Mouse (Mus musculus) heart, embryonic 14.5 days (tissue): ENCODE results near the gene St8sia2. TPM values are rescaled to one million over a fixed set of nuclear protein-coding genes. Genes with fewer than 3 reads are reported as not detected.

Experiments
- ATAC-seq: fragments of 200-750 bp; cut with Nextera tagmentation; 2 replicates; pipeline ENCODE4 v1.8.0; 2017; ENCODE audit warnings: low read depth, moderate TSS enrichment; ENCODE audit not compliant: insufficient number of reproducible peaks, insufficient read depth, low FRiP score
- H3K27ac ChIP-seq, 2 experiments: fragments of 200-500 bp in 1 of 2; fragments of 300-500 bp in 1 of 2; sonication (generic) in 1 of 2; replicated peaks in 1 of 2; 2 replicates each; pipeline ENCODE4 v1.5.1; 2012 to 2014; ENCODE audit warnings: low read depth in 2 of 2, low read length in 2 of 2, control low read depth in 1 of 2, mild to moderate bottlenecking in 1 of 2, mixed read lengths in 1 of 2; ENCODE audit not compliant: control insufficient read depth in 1 of 2, insufficient read depth in 1 of 2
- H3K27me3 ChIP-seq: fragments of 300-500 bp; sonication (generic); 2 replicates; pipeline ENCODE4 v1.6.1; 2014; ENCODE audit warnings: mild to moderate bottlenecking, low read length, control low read depth; ENCODE audit not compliant: control insufficient read depth, insufficient read depth
- H3K36me3 ChIP-seq: fragments of 300-500 bp; sonication (generic); 2 replicates; pipeline ENCODE4 v1.6.1; 2014; ENCODE audit warnings: mild to moderate bottlenecking, control low read depth, low read length, mixed read lengths; ENCODE audit not compliant: control insufficient read depth, insufficient read depth
- H3K4me1 ChIP-seq, 2 experiments: fragments of 200-500 bp in 1 of 2; fragments of 300-500 bp in 1 of 2; sonication (generic) in 1 of 2; 2 replicates each; pipeline ENCODE4 v1.6.1; 2012 to 2014; ENCODE audit warnings: low read length in 2 of 2, control low read depth in 1 of 2, mixed read lengths in 1 of 2; ENCODE audit not compliant: control insufficient read depth in 2 of 2, insufficient read depth in 2 of 2
- H3K4me2 ChIP-seq: fragments of 300-500 bp; sonication (generic); 2 replicates; pipeline ENCODE4 v1.6.1; 2014; ENCODE audit warnings: mild to moderate bottlenecking, low read length
- H3K4me3 ChIP-seq, 2 experiments: fragments of 200-500 bp in 1 of 2; fragments of 300-500 bp in 1 of 2; sonication (generic) in 1 of 2; 2 replicates each; pipeline ENCODE4 v1.5.1; 2012 to 2014; ENCODE audit warnings: low read length in 2 of 2, mild to moderate bottlenecking in 2 of 2, control low read depth in 1 of 2, low read depth in 1 of 2, moderate library complexity in 1 of 2; ENCODE audit not compliant: control insufficient read depth in 1 of 2, insufficient read depth in 1 of 2
- H3K9ac ChIP-seq: fragments of 300-500 bp; sonication (generic); 2 replicates; pipeline ENCODE4 v1.6.1; 2014; ENCODE audit warnings: mild to moderate bottlenecking, low read length
- H3K9me3 ChIP-seq: fragments of 300-500 bp; sonication (generic); 2 replicates; pipeline ENCODE4 v1.6.1; 2016; ENCODE audit warnings: low read length, control low read depth; ENCODE audit not compliant: control insufficient read depth
- WGBS: fragments of 180-500 bp; shearing (Covaris S2); extraction: QIAGEN DNeasy Blood & Tissue Kit; methylation state at CpG from one replicate; pipeline ENCODE4 v1.1.7; 2014; 5-methylcytosine and 5-hydroxymethylcytosine counted together
- polyA plus RNA-seq: library from polyadenylated mRNA; unstranded; fragments of >200 nt; fragmentation: Nextera tagmentation; extraction: Ambion mirVana; gene quantifications from 2 replicates; pipeline ENCODE4 v1.2.1, GENCODE M21; 2014

St8sia2 gene
- polyA plus RNA-seq, 1 experiment from 2014 or later = 2.8 TPM

DNA sequence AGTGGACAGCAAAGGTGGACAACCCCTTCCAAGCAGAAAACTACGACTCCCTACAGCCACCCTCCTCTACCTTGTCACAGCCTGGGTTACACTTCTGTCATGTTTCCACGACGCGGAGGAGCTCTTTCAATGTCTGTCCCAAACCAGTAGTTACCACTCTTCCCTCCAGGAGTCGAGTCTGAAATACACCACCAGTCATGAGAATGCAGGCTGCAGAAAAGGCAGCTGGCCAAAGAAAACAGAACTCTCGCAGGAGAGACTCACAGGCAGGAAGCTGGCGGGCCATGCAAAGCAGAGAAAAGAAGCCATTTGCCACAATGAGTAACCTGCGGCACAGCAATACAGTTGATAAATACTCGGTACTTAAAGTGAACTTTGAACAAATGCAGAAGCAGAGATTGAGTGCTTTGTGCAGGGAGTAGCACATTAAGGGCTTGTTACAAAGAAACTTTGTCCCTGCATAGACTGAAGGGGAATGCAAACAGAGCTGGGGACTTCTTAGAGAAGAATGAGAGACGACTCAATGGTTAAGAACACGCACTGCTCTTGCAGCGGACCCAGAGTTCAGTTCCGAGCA lies 30.2 kb upstream of the St8sia2 start:
- Histone ChIP-seq H3K27me3 (no peaks in the 10 kb centered on the region), H3K4me1 (peaks cover 0 to 5% of the 10 kb centered on the region in 2 experiments; a peak in 2 of 4 replicates), H3K9me3 (no peaks in the 10 kb centered on the region), H3K27ac (0 out of 4 replicates have a peak overlapping the region, but pooled peaks of 1 of the 2 experiments have one; percentile 11), H3K9ac (no peak overlapping the region), H3K4me3 (no peak overlapping the region), H3K4me2 (peak overlapping the region; percentile 14; the same call in 1 of the 2 replicates), H3K36me3 (no peaks in the 10 kb centered on the region)
- no peak for ATAC-seq
- 42% methylated on average over 13 of the region's 13 CpGs for WGBS

DNA sequence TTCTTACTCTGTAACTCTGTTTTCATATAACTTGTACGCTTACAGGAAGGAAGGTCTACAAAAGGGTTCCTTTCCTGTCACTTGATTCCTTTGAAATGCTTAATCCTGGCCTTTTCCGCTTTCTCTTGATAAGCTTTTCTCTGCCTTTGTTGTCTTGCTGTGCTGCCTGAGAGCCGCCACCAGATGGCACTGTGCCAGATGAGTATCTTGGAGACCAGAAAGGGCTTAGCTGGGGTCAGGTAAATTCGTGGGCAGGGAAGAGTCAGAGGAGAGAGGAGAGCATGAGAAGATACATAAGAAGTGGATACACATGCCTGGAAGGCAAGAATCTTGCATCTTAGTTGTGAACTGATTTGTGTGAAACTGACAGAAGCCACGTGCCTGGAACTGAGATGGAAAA lies 11.5 kb upstream of the St8sia2 start:
- Histone ChIP-seq H3K4me1 (no peaks in the 10 kb centered on the region), H3K4me2 (no peak overlapping the region; the same call in 1 of the 2 replicates), H3K9ac (no peak overlapping the region), H3K27ac (no peak overlapping the region), H3K9me3 (no peaks in the 10 kb centered on the region), H3K27me3 (0 out of 2 replicates have a peak, but pooled peaks cover 8% of the 10 kb centered on the region), H3K36me3 (no peaks in the 10 kb centered on the region), H3K4me3 (no peak overlapping the region)
- ATAC-seq = no peak
- WGBS = 13% methylated on average over 5 of the region's 5 CpGs

GRCm38 (mm10) chr7:74024171-74024570 lies 10.7 kb upstream of the St8sia2 start:
- no peak for ATAC-seq
- no peak overlapping the region for H3K4me2 ChIP-seq
- no peak overlapping the region for H3K27ac ChIP-seq
- no peak overlapping the region for H3K4me3 ChIP-seq
- H3K36me3 ChIP-seq = no peaks in the 10 kb centered on the region
- 54% methylated on average over 3 of the region's 3 CpGs for WGBS
- H3K9me3 ChIP-seq = no peaks in the 10 kb centered on the region
- H3K9ac ChIP-seq = no peak overlapping the region
- no peaks in the 10 kb centered on the region for H3K4me1 ChIP-seq
- H3K27me3 ChIP-seq = 0 out of 2 replicates have a peak, but pooled peaks cover 8% of the 10 kb centered on the region

GRCm38 (mm10) chr7:74022571-74022970 lies 9.1 kb upstream of the St8sia2 start:
- 70% methylated on average over 2 of the region's 2 CpGs for WGBS
- ATAC-seq = no peak

GRCm38 (mm10) chr7:74021771-74022170 lies 8.3 kb upstream of the St8sia2 start:
- 67% methylated on average over 6 of the region's 6 CpGs for WGBS
- no peak overlapping the region for H3K9ac ChIP-seq
- 0 out of 2 replicates have a peak, but pooled peaks cover 8% of the 10 kb centered on the region for H3K27me3 ChIP-seq
- no peaks in the 10 kb centered on the region for H3K9me3 ChIP-seq
- no peak overlapping the region for H3K27ac ChIP-seq
- H3K4me1 ChIP-seq = no peaks in the 10 kb centered on the region
- H3K4me2 ChIP-seq = no peak overlapping the region
- no peaks in the 10 kb centered on the region for H3K36me3 ChIP-seq
- no peak overlapping the region for H3K4me3 ChIP-seq
- ATAC-seq = no peak

More at GRCm38 (mm10) chr7:74022571-74022970, 9.1 kb upstream of the St8sia2 start:
- Histone ChIP-seq H3K9me3 (no peaks in the 10 kb centered on the region), H3K36me3 (no peaks in the 10 kb centered on the region), H3K4me3 (no peak overlapping the region), H3K4me2 (no peak overlapping the region), H3K27me3 (0 out of 2 replicates have a peak, but pooled peaks cover 8% of the 10 kb centered on the region), H3K9ac (no peak overlapping the region), H3K27ac (no peak overlapping the region), H3K4me1 (no peaks in the 10 kb centered on the region)

- peaks cover 6 to 8% of the 10 kb centered on the region in 2 experiments; a peak in 2 of 4 replicates for H3K4me1 ChIP-seq
- H3K4me3 ChIP-seq = no peak overlapping the region
- H3K9ac ChIP-seq = no peak overlapping the region
- no peaks in the 10 kb centered on the region for H3K36me3 ChIP-seq
- H3K9me3 ChIP-seq = no peaks in the 10 kb centered on the region
- no peak overlapping the region for H3K4me2 ChIP-seq
- no peak for ATAC-seq
- 36% methylated on average over 2 of the region's 2 CpGs for WGBS
- peaks cover 28% of the 10 kb centered on the region for H3K27me3 ChIP-seq
- H3K27ac ChIP-seq = no peak overlapping the region
These were observed 3.1 kb upstream of the St8sia2 start for GRCm38 (mm10) chr7:74016613-74017012.

DNA sequence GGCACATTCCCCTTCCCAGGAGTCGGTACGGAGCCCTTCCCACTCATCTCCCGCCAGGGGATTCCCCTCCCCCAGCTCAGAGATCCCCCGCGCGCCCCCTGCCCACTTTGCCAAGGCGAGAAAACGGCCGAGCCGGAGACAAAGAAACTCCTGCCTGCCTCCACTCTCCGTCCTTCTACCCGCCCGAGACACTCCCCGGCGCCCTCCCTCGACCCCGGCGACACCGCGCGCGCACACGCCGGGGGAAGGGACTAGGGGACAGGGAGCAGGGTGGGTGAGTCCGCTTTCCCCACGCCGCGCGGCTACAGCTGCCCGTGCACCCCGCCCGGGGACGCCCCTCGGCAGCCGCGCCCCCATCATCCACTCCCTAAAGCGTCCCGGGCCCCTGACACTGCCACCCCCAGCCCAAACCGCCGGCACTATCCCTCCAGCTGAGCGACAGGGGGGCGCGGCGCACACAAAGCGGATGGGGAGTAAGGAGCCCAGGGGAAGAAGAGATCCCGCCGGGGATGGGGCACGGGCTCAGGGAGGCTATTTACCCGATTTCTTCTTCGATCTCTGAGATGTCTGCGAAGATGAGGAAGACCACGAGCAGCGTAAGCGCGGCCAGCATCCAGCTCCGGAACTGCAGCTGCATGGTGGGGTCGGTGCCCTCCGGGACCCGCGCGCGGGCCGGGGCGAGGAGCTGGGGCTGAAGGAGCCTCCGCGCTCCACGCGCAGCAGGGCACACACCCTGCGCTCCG lies 461 bp downstream of the St8sia2 start:
- under 1% methylated on average over 59 of the region's 70 CpGs for WGBS
- H3K4me3 ChIP-seq = peak overlapping the region; percentile 72 to 80
- no peaks in the 10 kb centered on the region for H3K9me3 ChIP-seq
- peaks cover 46% of the 10 kb centered on the region for H3K27me3 ChIP-seq
- H3K4me2 ChIP-seq = peak overlapping the region; percentile 100
- H3K4me1 ChIP-seq = peaks cover 6 to 8% of the 10 kb centered on the region in 2 experiments; a peak in 2 of 4 replicates
- H3K9ac ChIP-seq = peak overlapping the region; percentile 74
- peak; percentile 20; the same call in 1 of the 2 replicates for ATAC-seq
- no peaks in the 10 kb centered on the region for H3K36me3 ChIP-seq
- no peak overlapping the region for H3K27ac ChIP-seq
